Mouse (Mus musculus): ENCODE results near the gene Crygn.

DNA sequence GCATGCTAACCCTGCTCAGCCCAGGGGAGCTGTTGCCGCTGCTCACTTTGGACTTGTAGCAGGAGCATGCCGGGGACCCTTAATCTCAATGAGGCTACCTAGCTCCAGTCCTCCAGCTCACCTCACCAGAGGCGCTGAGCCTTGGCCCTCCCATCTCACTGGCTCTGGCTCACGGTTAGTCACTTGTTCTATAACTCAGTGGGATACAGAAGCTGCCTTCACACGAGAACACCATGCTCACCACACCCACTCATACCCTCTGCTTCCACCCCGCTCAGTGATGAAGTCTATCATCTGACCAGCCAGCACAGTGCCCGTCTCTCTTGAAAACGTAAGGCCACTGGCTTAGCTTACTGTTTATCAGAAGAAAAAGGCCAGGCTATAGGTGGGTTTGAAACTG lies 46.9 kb upstream of the Crygn start:
- TF ChIP-seq CTCF (IDR thresholded peaks at IDR 0.05; ENCODE audit: borderline replicate concordance, insufficient read depth, low read depth, low read length), result no peak
- no peak for TF ChIP-seq POLR2A (IDR thresholded peaks at IDR 0.05; ENCODE audit: borderline replicate concordance, insufficient read depth, low read length)

Measured in cerebellum, adult 2 months (tissue).